Mouse (Mus musculus) midbrain, embryonic 11.5 days (tissue): ENCODE results near the gene March1. TPM values are rescaled to one million over a fixed set of nuclear protein-coding genes. Genes with fewer than 3 reads are reported as not detected.
A peak's percentile ranks its signal among the peaks of the same experiment; 100 is the strongest.

Experiments
- ATAC-seq: fragments of 200-750 bp; cut with Nextera tagmentation; 2 replicates; pipeline ENCODE4 v1.8.0; 2017; ENCODE audit warnings: moderate TSS enrichment, moderate library complexity; ENCODE audit not compliant: low FRiP score
- DNase-seq: peaks from one replicate; pipeline ENCODE4 v3.0.0; 2015; ENCODE audit warnings: low spot score; ENCODE audit errors: missing footprints
- H3K27ac ChIP-seq: fragments of 300-500 bp; sonication (generic); 2 replicates; pipeline ENCODE4 v1.5.1; 2014; ENCODE audit warnings: low read depth, low read length
- H3K27me3 ChIP-seq: fragments of 300-500 bp; sonication (generic); 2 replicates; pipeline ENCODE4 v1.6.1; 2014; ENCODE audit warnings: mild to moderate bottlenecking, low read length, moderate library complexity, mixed read lengths; ENCODE audit not compliant: control insufficient read depth, insufficient read depth
- H3K36me3 ChIP-seq: fragments of 300-500 bp; sonication (generic); 2 replicates; pipeline ENCODE4 v1.6.1; 2014; ENCODE audit warnings: mild to moderate bottlenecking, low read length, moderate library complexity, mixed read lengths; ENCODE audit not compliant: control insufficient read depth, insufficient read depth
- H3K4me1 ChIP-seq: fragments of 300-500 bp; sonication (generic); 2 replicates; pipeline ENCODE4 v1.6.1; 2014; ENCODE audit warnings: low read length; ENCODE audit not compliant: control insufficient read depth, insufficient read depth
- H3K4me2 ChIP-seq: fragments of 300-500 bp; sonication (generic); 2 replicates; pipeline ENCODE4 v1.6.1; 2014; ENCODE audit warnings: mild to moderate bottlenecking, moderate library complexity
- H3K4me3 ChIP-seq: fragments of 300-500 bp; sonication (generic); 2 replicates; pipeline ENCODE4 v1.5.1; 2014; ENCODE audit warnings: low read depth, low read length
- H3K9ac ChIP-seq: fragments of 300-500 bp; sonication (generic); 2 replicates; pipeline ENCODE4 v1.6.1; 2014; ENCODE audit warnings: low read length
- H3K9me3 ChIP-seq: fragments of 300-500 bp; sonication (generic); 2 replicates; pipeline ENCODE4 v1.6.1; 2016; ENCODE audit warnings: low read length; ENCODE audit not compliant: control insufficient read depth
- WGBS: fragments of 180-500 bp; shearing (Covaris S2); extraction: QIAGEN DNeasy Blood & Tissue Kit; methylation state at CpG from one replicate; pipeline ENCODE4 v1.1.7; 2014; 5-methylcytosine and 5-hydroxymethylcytosine counted together
- polyA plus RNA-seq: library from polyadenylated mRNA; unstranded; fragments of >200 nt; fragmentation: Nextera tagmentation; extraction: Ambion mirVana; gene quantifications from 2 replicates; pipeline ENCODE4 v1.2.1, GENCODE M21; 2014

March1 gene
- polyA plus RNA-seq, 1 experiment from 2014 or later = 7.4 TPM

GRCm38 (mm10) chr8:65661885-65662284 lies 44.2 kb downstream of the March1 start:
- H3K4me3 ChIP-seq = no peak overlapping the region
- DNase-seq (no peak), ATAC-seq (no peak)
- no peaks in the 10 kb centered on the region for H3K9me3 ChIP-seq
- no peak overlapping the region for H3K9ac ChIP-seq
- WGBS = 90% methylated on average over 2 of the region's 2 CpGs
- H3K4me2 ChIP-seq = no peak overlapping the region
- H3K4me1 ChIP-seq = no peaks in the 10 kb centered on the region
- H3K36me3 ChIP-seq = no peaks in the 10 kb centered on the region
- no peaks in the 10 kb centered on the region for H3K27me3 ChIP-seq
- no peak overlapping the region for H3K27ac ChIP-seq

- Histone ChIP-seq H3K4me3 (no peak overlapping the region), H3K9me3 (no peaks in the 10 kb centered on the region), H3K36me3 (no peaks in the 10 kb centered on the region), H3K9ac (no peak overlapping the region), H3K27ac (no peak overlapping the region), H3K27me3 (no peaks in the 10 kb centered on the region), H3K4me2 (no peak overlapping the region), H3K4me1 (no peaks in the 10 kb centered on the region)
- ATAC-seq (no peak), DNase-seq (peak; percentile 81)
- WGBS = 84% methylated on average over 2 of the region's 2 CpGs
These were observed 48.1 kb downstream of the March1 start for GRCm38 (mm10) chr8:65665786-65666185.

GRCm38 (mm10) chr8:65743066-65743465 lies 125.4 kb downstream of the March1 start:
- Histone ChIP-seq H3K9ac (no peak overlapping the region), H3K4me1 (no peaks in the 10 kb centered on the region), H3K9me3 (no peaks in the 10 kb centered on the region), H3K36me3 (no peaks in the 10 kb centered on the region), H3K4me2 (no peak overlapping the region), H3K27me3 (no peaks in the 10 kb centered on the region), H3K4me3 (no peak overlapping the region), H3K27ac (no peak overlapping the region)
- ATAC-seq = no peak
- DNase-seq = no peak

GRCm38 (mm10) chr8:65775815-65776214 lies 158.1 kb downstream of the March1 start:
- ATAC-seq = no peak
- DNase-seq = no peak
- no peak overlapping the region for H3K27ac ChIP-seq
- no peaks in the 10 kb centered on the region for H3K36me3 ChIP-seq
- H3K4me2 ChIP-seq = no peak overlapping the region
- H3K4me1 ChIP-seq = no peaks in the 10 kb centered on the region
- H3K27me3 ChIP-seq = no peaks in the 10 kb centered on the region
- no peaks in the 10 kb centered on the region for H3K9me3 ChIP-seq
- no peak overlapping the region for H3K9ac ChIP-seq
- H3K4me3 ChIP-seq = no peak overlapping the region
- 57% methylated on average over 2 of the region's 2 CpGs for WGBS

- Histone ChIP-seq H3K27ac (no peak overlapping the region), H3K27me3 (no peaks in the 10 kb centered on the region), H3K9ac (no peak overlapping the region), H3K4me3 (no peak overlapping the region), H3K4me1 (no peaks in the 10 kb centered on the region), H3K4me2 (no peak overlapping the region), H3K9me3 (no peaks in the 10 kb centered on the region), H3K36me3 (no peaks in the 10 kb centered on the region)
- 80% methylated on average over 5 of the region's 5 CpGs for WGBS
- ATAC-seq = no peak
- DNase-seq = no peak
These were observed 163.5 kb downstream of the March1 start for GRCm38 (mm10) chr8:65781156-65781555.

GRCm38 (mm10) chr8:65812971-65813370 lies 195.3 kb downstream of the March1 start:
- H3K27ac ChIP-seq = no peak overlapping the region
- H3K9me3 ChIP-seq = no peaks in the 10 kb centered on the region
- no peaks in the 10 kb centered on the region for H3K27me3 ChIP-seq
- no peak overlapping the region for H3K4me3 ChIP-seq
- H3K4me2 ChIP-seq = no peak overlapping the region
- no peak for DNase-seq
- no peak for ATAC-seq
- no peak overlapping the region for H3K9ac ChIP-seq
- WGBS = 83% methylated on average over 2 of the region's 2 CpGs
- H3K4me1 ChIP-seq = 0 out of 2 replicates have a peak, but pooled peaks cover 3% of the 10 kb centered on the region
- no peaks in the 10 kb centered on the region for H3K36me3 ChIP-seq

GRCm38 (mm10) chr8:65922294-65923019 lies 304.8 kb downstream of the March1 start:
- Histone ChIP-seq H3K27ac (no peak overlapping the region), H3K9me3 (no peaks in the 10 kb centered on the region), H3K36me3 (no peaks in the 10 kb centered on the region), H3K27me3 (no peaks in the 10 kb centered on the region), H3K4me1 (no peaks in the 10 kb centered on the region), H3K4me3 (no peak overlapping the region), H3K9ac (no peak overlapping the region), H3K4me2 (no peak overlapping the region)
- DNase-seq (no peak), ATAC-seq (no peak)
- WGBS = 87% methylated on average over 3 of the region's 3 CpGs

- Histone ChIP-seq H3K27me3 (no peaks in the 10 kb centered on the region), H3K4me1 (no peaks in the 10 kb centered on the region), H3K27ac (no peak overlapping the region), H3K4me2 (no peak overlapping the region), H3K36me3 (no peaks in the 10 kb centered on the region), H3K4me3 (no peak overlapping the region), H3K9me3 (no peaks in the 10 kb centered on the region), H3K9ac (no peak overlapping the region)
- peak; percentile 68 for DNase-seq
- ATAC-seq = no peak
- WGBS = 28% methylated on average over 5 of the region's 5 CpGs
These were observed 339.2 kb downstream of the March1 start for GRCm38 (mm10) chr8:65956948-65957347.

GRCm38 (mm10) chr8:65957492-65957891 lies 339.8 kb downstream of the March1 start:
- Histone ChIP-seq H3K27me3 (no peaks in the 10 kb centered on the region), H3K4me3 (no peak overlapping the region), H3K9ac (no peak overlapping the region), H3K27ac (no peak overlapping the region), H3K9me3 (no peaks in the 10 kb centered on the region), H3K4me2 (no peak overlapping the region), H3K4me1 (no peaks in the 10 kb centered on the region), H3K36me3 (no peaks in the 10 kb centered on the region)
- ATAC-seq (no peak), DNase-seq (peak; percentile 44)
